Mouse (Mus musculus) lung, embryonic 16.5 days (tissue): Measurements from ENCODE around the gene Rasal2. TPM values are rescaled to one million over a fixed set of nuclear protein-coding genes. Genes with fewer than 3 reads are reported as not detected.

Experiments
- ATAC-seq: fragments of 200-750 bp; cut with Nextera tagmentation; 2 replicates; pipeline ENCODE4 v1.8.0; 2017; ENCODE audit warnings: low read depth, mild to moderate bottlenecking, moderate library complexity
- H3K27ac ChIP-seq: fragments of 300-500 bp; sonication (generic); 2 replicates; pipeline ENCODE4 v1.5.1; 2014; ENCODE audit warnings: mild to moderate bottlenecking, control low read depth, low read length
- H3K27me3 ChIP-seq: fragments of 300-500 bp; sonication (generic); 2 replicates; pipeline ENCODE4 v1.6.1; 2014; ENCODE audit warnings: low read depth, low read length, mixed read lengths; ENCODE audit not compliant: control insufficient read depth, insufficient read depth
- H3K36me3 ChIP-seq: fragments of 300-500 bp; sonication (generic); 2 replicates; pipeline ENCODE4 v1.6.1; 2014; ENCODE audit warnings: low read length; ENCODE audit not compliant: control insufficient read depth, insufficient read depth
- H3K4me1 ChIP-seq: fragments of 300-500 bp; sonication (generic); replicated peaks from 2 replicates; pipeline ENCODE4 v1.6.1; 2014; ENCODE audit warnings: low read length, mixed read lengths; ENCODE audit not compliant: control insufficient read depth, insufficient read depth
- H3K4me2 ChIP-seq: fragments of 300-500 bp; sonication (generic); 2 replicates; pipeline ENCODE4 v1.6.1; 2014; ENCODE audit warnings: low read depth, low read length, control low read depth
- H3K4me3 ChIP-seq: fragments of 300-500 bp; sonication (generic); 2 replicates; pipeline ENCODE4 v1.5.1; 2014; ENCODE audit warnings: mild to moderate bottlenecking, low read length, control low read depth
- H3K9ac ChIP-seq: fragments of 300-500 bp; sonication (generic); 2 replicates; pipeline ENCODE4 v1.6.1; 2014; ENCODE audit warnings: low read length, control low read depth
- H3K9me3 ChIP-seq: fragments of 300-500 bp; sonication (generic); 2 replicates; pipeline ENCODE4 v1.6.1; 2016; ENCODE audit warnings: low read length; ENCODE audit not compliant: control insufficient read depth
- WGBS: fragments of 180-500 bp; shearing (Covaris S2); extraction: QIAGEN DNeasy Blood & Tissue Kit; methylation state at CpG from one replicate; pipeline ENCODE4 v1.1.7; 2014; 5-methylcytosine and 5-hydroxymethylcytosine counted together
- polyA plus RNA-seq: library from polyadenylated mRNA; unstranded; fragments of >200 nt; fragmentation: Nextera tagmentation; extraction: Ambion mirVana; gene quantifications from 2 replicates; pipeline ENCODE4 v1.2.1, GENCODE M21; 2015

Gene Rasal2
- polyA plus RNA-seq, 1 experiment from 2014 or later, result 8.5 TPM

DNA sequence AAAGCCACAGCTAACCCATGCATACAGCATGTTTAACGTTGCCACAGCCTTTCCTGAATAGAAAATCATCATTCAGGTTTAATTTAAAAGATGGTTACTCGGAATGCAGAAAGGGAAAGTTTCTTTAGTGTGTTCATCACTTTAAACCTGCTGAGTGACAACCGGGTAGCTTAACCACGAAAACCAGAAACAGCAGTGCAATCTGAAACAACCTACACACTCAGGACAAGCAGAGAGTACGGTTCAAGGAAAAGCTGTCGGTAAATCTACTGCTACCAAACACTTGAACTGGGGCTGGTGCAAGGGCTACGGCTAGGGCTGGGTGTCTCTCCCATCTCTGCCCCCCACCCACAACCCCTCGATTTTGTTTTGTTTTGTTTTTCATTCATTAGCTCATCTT, 1.5 kb downstream of the Rasal2 start:
- Histone ChIP-seq H3K27me3 (no peaks in the 10 kb centered on the region), H3K9ac (peak overlapping the region; percentile 82), H3K4me3 (peak overlapping the region; percentile 91), H3K9me3 (no peaks in the 10 kb centered on the region), H3K27ac (no peak overlapping the region), H3K4me2 (peak overlapping the region; percentile 86), H3K36me3 (no peaks in the 10 kb centered on the region; the same call in 1 of the 2 replicates), H3K4me1 (peaks cover 13% of the 10 kb centered on the region)
- ATAC-seq, result no peak
- 13% methylated on average over 8 of the region's 8 CpGs for WGBS

DNA sequence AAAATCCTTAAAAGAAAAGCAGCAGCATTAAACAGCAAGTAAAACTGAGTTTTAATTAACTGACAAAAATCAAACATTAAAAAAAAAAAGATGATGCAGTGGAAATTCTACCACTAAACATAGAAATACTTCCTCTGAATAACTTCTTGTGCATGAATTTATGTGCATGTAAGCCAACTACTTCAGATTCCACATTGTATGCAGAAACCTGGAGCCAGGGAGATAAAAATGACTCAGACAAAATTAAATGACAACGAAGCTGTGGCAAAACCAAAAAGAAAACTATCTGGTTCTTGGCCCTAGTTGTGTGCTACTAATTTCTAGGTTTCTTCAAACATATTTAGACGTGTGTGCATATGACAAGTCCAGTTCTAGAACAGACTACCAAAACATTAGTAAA, 2.7 kb downstream of the Rasal2 start:
- Histone ChIP-seq H3K27me3 (no peaks in the 10 kb centered on the region), H3K9ac (no peak overlapping the region), H3K4me2 (no peak overlapping the region), H3K4me3 (no peak overlapping the region), H3K36me3 (no peaks in the 10 kb centered on the region; the same call in 1 of the 2 replicates), H3K9me3 (no peaks in the 10 kb centered on the region), H3K4me1 (peaks cover 13% of the 10 kb centered on the region), H3K27ac (no peak overlapping the region)
- ATAC-seq, result no peak
- WGBS, result 72% methylated on average over 2 of the region's 2 CpGs

DNA sequence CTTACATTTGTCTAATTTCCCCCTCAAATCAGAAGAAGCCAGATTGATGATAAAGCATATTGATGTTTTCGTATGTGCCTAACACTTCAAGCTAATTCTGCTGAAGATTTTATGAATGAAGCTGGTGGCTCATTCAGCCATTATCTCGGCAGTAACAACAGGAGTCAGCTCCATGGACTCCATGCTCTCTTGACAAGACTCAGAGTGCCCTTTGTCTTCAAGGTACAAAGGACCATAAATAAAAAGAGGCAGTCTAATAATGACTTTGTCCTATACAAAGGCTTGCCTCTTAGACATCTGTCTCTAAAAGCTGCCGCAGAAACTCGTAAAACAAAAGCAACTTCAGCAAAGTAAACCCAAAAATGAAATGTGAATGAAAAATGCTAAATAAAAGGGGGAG, 24.4 kb downstream of the Rasal2 start:
- Histone ChIP-seq H3K9ac (no peak overlapping the region), H3K36me3 (no peaks in the 10 kb centered on the region), H3K9me3 (no peaks in the 10 kb centered on the region), H3K4me1 (no peaks in the 10 kb centered on the region), H3K4me3 (no peak overlapping the region), H3K27ac (no peak overlapping the region), H3K27me3 (no peaks in the 10 kb centered on the region), H3K4me2 (no peak overlapping the region)
- 73% methylated on average over 4 of the region's 4 CpGs for WGBS
- ATAC-seq, result no peak

DNA sequence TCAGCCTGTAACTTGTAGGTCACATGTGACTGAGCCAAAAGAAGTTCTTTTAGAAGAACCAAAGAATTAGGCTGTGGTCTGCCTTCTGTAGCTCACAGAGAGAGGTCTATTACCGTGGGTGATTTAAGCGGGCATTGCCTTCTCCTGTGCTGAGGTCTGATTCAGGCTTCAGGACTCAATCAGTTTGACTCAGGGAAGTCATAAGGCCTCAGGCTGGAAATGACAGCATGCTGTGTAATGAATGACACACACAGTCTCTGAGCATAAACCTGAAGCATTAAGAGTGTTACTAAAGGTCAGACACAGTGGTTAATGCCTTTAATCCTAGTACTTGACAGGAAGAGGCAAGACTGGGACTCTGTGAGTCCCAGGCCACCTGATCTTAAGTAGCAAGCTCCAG, 31.7 kb downstream of the Rasal2 start:
- WGBS, result 72% methylated on average over 2 of the region's 2 CpGs
- Histone ChIP-seq H3K9me3 (no peaks in the 10 kb centered on the region), H3K4me1 (no peaks in the 10 kb centered on the region), H3K27ac (no peak overlapping the region), H3K4me3 (no peak overlapping the region), H3K27me3 (no peaks in the 10 kb centered on the region), H3K36me3 (no peaks in the 10 kb centered on the region), H3K4me2 (no peak overlapping the region), H3K9ac (no peak overlapping the region)
- no peak for ATAC-seq

DNA sequence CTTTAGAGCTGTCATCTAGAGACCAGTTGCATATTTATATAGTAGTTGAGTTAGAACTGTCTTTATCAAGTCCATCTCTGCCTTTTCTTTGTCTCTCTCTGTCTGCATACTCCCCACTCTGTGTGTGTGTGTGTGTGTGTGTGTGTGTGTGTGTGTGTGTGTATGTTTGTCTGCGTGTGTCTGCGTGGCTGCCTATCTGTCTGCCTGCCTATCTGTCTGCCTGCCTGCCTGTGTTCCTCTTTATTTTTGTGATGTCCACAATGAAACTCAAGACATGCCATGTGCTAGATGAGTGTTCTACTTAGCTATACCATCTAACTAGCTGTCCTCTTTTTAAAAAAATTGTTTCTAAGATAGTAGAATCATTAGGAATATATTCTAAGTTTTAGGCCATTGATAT, 42.0 kb downstream of the Rasal2 start:
- Histone ChIP-seq H3K27ac (no peak overlapping the region), H3K4me2 (no peak overlapping the region), H3K9ac (no peak overlapping the region), H3K4me3 (no peak overlapping the region), H3K4me1 (no peaks in the 10 kb centered on the region), H3K9me3 (no peaks in the 10 kb centered on the region), H3K36me3 (no peaks in the 10 kb centered on the region), H3K27me3 (no peaks in the 10 kb centered on the region)
- WGBS, result 85% methylated on average over 2 of the region's 2 CpGs
- no peak for ATAC-seq

DNA sequence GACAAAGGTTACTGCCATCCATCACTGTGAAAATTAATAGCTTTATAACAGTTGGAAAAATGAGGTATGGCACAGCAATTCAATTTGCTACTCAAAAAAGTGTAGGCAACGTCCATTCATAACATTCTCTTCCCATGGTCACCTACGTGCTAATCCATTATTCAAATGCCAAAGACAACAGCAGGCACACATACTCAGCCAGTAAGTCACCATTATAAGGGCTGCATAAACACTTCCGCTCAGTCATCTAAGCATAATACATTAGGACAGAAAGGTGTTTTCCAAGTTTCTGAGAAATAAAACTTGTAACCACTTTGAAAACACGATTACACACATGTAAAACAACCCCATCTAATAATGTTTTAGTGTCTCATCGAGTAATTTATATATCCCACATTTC, 44.1 kb downstream of the Rasal2 start:
- H3K9me3 ChIP-seq, result no peaks in the 10 kb centered on the region
- 70% methylated on average over 5 of the region's 5 CpGs for WGBS
- H3K4me1 ChIP-seq, result no peaks in the 10 kb centered on the region
- H3K27me3 ChIP-seq, result no peaks in the 10 kb centered on the region
- no peak for ATAC-seq
- H3K36me3 ChIP-seq, result no peaks in the 10 kb centered on the region
- no peak overlapping the region for H3K27ac ChIP-seq
- no peak overlapping the region for H3K4me3 ChIP-seq
- no peak overlapping the region for H3K4me2 ChIP-seq
- H3K9ac ChIP-seq, result no peak overlapping the region

DNA sequence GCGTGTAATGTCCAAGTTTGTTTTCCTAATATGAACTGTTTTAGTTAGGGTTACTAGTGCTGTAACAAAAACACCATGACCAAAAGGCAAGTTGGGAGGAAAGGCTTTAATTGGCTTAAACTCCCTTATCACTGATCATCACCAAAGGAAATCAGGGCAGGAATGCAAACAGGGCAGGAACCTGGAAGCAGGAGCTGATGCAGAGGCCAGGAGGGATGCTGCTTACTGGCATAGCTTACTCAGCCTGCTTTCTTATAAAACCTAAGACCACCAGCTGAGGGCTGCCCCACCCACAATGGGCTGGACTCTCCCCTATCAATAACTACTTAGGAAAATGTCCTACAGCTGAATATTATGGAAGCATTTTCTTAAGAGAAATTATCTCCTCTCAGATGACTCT, 65.7 kb downstream of the Rasal2 start:
- 60% methylated on average over 1 of the region's 1 CpGs for WGBS
- Histone ChIP-seq H3K4me1 (no peaks in the 10 kb centered on the region), H3K4me2 (no peak overlapping the region), H3K9me3 (no peaks in the 10 kb centered on the region), H3K27ac (no peak overlapping the region), H3K4me3 (no peak overlapping the region), H3K27me3 (no peaks in the 10 kb centered on the region), H3K9ac (no peak overlapping the region), H3K36me3 (no peaks in the 10 kb centered on the region)
- ATAC-seq, result no peak

DNA sequence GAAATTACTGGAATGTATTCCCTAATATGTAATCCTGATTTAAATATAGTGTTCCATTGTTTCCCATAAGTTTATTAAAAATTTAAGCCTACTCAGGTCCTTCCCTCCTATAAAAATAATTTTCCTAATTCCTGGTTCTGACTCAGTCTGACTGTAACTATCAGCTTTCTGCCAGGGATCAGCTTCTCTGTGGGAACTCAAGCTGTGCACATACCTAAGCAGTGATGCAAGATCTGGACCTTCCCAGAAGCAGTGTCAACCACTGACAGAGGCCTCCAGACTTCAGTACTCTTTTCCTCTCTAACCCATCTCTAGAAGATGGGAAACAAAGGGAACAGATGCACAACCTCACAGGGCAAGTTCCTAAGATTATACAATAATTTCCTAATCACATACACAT, 68.9 kb downstream of the Rasal2 start:
- no peak for ATAC-seq
- H3K4me2 ChIP-seq, result no peak overlapping the region
- no peaks in the 10 kb centered on the region for H3K9me3 ChIP-seq
- H3K27ac ChIP-seq, result no peak overlapping the region
- H3K4me1 ChIP-seq, result no peaks in the 10 kb centered on the region
- no peak overlapping the region for H3K4me3 ChIP-seq
- H3K9ac ChIP-seq, result no peak overlapping the region
- no peaks in the 10 kb centered on the region for H3K36me3 ChIP-seq
- no peaks in the 10 kb centered on the region for H3K27me3 ChIP-seq

DNA sequence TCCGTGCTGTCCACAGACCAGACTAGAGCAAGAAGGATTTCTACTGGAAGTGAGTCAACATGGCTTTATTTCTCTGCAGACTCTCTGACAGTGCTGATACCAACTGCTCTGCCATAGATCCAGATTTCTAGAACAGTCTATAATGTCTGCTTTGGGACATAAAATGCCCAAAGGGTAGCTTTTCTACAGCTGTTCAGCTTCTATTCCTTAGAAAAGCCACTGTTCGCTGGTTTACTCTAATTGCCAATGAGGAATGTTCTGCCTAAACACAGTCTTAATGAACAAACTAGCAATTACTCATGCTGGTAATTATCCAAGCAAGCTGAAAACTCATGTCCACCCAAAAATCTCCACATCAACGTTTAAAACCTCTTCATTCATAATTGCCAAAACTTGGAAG, 77.6 kb downstream of the Rasal2 start:
- no peak for ATAC-seq
- no peaks in the 10 kb centered on the region for H3K4me1 ChIP-seq
- no peaks in the 10 kb centered on the region for H3K27me3 ChIP-seq
- WGBS, result 68% methylated on average over 3 of the region's 3 CpGs
- H3K27ac ChIP-seq, result no peak overlapping the region
- no peaks in the 10 kb centered on the region for H3K9me3 ChIP-seq
- no peaks in the 10 kb centered on the region for H3K36me3 ChIP-seq
- H3K4me3 ChIP-seq, result no peak overlapping the region
- H3K9ac ChIP-seq, result no peak overlapping the region
- H3K4me2 ChIP-seq, result no peak overlapping the region

DNA sequence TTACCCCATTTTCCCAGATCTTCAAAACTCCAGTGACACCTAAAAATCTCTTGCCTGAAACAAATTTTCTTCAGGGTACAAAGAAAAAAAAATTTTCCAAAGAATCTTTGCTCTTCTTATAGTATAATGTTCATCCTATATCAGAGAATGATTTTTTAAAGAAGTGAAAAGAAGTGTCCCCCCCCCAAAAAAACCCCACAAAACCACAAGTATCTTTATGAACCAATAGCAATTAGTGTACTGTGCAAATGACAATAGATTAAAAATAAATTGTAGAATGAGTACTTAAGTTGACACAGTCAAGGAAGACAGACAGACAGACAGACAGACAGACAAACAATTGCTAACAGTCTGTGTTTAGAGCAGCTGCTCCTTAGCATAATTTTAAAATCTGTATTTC, 84.3 kb downstream of the Rasal2 start:
- Histone ChIP-seq H3K27me3 (no peaks in the 10 kb centered on the region), H3K4me2 (no peak overlapping the region), H3K36me3 (no peaks in the 10 kb centered on the region), H3K4me1 (no peaks in the 10 kb centered on the region), H3K27ac (no peak overlapping the region), H3K4me3 (no peak overlapping the region), H3K9ac (no peak overlapping the region), H3K9me3 (no peaks in the 10 kb centered on the region)
- ATAC-seq, result no peak
